Mouse (Mus musculus) right cerebral cortex, postnatal 14 days (tissue): Measurements from ENCODE around the gene Alox5ap.

Experiments
- DNase-seq: peaks from one replicate; pipeline ENCODE4 v3.0.0; 2022

Gene Alox5ap

DNA sequence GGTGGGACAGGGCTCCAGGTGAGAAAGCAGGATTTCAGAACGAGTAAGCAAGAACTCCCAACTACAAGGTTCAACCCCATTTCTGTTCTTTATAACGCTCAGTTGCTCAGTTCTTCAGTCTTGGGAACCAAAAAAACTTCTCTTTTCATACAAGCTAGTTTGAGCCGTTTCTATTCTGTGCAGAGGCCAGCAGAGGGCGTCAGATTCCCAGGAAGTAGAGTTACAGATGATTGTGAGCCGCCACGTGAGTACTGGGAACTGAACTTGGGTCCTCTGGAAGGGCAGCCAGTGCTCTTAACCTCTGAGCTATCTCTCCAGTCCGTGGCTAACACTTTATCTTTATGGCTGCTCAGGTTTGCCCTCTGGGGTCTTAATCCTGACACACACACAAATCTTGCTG lies 3.1 kb upstream of the Alox5ap start:
- no peak for DNase-seq

GRCm38 (mm10) chr5:149261866-149262265 lies 2.7 kb upstream of the Alox5ap start:
- no peak for DNase-seq

- no peak for DNase-seq
Observed at GRCm38 (mm10) chr5:149264878-149265279, 312 bp downstream of the Alox5ap start.

DNA sequence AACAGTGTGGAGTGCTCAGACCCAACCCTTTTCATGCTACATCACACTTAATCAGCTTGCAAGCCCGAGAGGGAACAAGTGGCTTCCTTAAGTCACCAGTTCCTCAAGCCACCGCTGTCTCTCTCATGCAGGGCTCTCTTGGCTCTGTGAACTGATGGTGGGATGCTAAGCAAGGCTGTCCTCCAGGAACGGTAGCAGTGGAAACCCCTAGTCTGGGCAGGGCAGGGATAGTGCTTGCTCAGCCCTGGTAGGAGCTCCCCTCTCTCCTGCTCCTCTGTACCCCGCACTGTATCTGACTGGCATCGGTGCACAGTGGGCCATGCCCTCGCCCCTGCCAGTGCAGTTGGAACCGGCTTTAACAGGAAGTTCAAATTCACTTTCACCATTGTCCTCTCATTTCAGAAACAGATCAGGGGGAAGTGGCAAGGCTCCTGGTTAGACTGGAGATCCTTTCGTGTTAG lies 2.2 kb downstream of the Alox5ap start:
- no peak for DNase-seq

DNA sequence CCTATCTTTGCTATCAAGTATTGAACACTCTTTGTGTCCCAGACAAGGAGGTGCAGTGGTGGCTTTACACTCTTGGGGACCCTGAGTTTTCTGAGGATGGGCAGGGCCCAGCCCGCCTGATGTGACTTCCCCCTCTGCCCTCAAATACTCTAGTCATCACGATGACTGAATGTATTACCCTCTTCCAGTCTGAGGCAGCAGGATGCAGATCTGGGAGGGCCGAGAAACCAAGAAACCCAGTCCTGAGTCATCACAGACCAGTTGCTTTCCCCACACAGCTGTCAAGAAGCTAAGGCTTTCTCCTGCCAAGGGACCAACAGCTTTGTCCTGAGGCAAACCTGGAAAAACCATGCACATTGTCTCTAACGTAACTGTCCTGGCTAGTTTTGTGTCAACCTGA lies 2.9 kb downstream of the Alox5ap start:
- no peak for DNase-seq

DNA sequence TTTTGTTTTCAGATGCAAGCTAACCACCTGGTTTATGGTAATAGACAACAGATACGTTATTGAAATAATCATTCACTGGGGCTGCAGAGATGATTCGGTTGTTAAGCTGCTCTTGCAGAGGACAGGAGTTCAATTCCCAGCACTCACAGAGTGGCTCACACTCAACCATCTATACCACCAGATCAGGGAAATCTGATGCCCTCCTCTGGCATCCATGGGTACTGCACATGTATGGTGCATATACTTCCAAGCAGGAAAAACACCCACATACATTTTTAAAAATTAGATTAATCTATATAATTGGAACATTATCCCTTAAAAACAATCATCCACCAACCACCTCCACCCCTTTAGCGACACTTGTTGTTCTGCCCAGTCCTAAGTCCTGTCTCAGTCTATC lies 6.7 kb downstream of the Alox5ap start:
- no peak for DNase-seq

DNA sequence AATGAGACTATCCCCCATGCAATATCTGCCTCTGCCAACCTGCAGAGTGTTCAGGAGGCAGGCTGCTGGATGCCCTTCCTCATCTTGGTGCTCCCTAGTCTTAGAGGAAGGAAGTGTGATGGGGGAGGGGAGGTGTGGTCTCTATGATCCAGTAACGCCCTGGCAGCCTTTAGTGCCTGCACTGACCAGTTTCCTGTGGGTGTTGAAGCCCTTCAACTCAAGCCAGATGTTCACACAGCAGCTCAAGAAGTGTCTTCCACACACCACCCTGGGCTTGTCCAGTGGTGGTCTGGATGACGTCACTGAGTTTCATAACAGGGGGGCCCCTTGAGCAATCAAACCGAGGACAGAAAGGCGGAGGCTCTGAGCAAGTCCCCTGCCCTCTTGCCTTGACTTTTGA lies 8.0 kb downstream of the Alox5ap start:
- DNase-seq: no peak

DNA sequence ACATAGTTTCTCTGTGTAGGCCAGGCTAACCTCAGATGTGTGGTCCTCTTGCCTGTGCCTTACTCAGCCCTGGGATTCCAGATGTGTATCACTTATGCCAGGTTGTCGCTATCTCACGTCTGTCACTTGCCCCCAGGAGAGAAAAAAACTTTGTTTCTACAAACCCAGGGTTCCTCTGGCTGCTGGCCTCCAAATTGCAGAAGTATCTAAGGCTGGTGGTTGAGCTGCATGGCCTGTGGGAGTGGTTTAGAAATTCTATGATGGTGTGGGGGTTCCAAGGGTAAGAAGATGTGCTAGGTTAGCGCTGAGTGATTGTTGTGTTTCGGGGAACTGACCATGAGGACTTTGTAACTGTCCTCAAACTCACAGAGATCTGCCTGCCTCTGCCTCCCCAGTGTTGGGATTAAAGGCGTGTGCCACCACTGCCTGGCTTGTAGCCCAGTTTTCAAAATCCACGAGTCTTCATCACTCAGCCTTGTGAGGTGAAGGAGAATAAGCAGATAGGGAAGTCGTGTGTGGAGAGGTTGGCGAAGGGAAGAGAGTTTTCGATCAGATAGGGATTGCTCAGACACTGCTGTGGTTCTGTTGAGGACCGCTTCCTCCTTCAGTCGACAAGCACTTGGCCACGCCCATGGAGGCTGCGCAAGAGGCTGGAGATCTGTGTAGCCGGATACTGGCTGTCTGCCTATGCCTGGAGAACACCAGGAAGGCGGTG lies 10.0 kb downstream of the Alox5ap start:
- DNase-seq: no peak

DNA sequence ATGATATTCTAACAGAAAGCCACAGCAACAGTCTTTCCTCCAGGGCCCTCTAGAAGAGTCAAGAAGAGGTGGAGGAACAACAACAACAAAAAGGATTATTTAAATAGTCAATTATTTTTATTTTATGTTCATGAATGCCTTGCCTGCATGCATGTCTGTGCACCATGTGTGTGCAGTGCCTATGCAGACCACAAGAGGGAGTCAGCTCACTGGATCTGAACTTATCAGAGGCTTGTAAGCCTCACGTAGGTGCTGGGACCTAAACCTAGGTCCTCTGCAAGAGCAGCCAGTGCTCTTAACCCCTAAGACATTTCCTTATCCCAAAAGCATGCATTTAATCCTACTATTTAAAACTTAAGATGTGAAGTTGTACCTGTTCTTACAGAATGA lies 10.5 kb downstream of the Alox5ap start:
- DNase-seq: no peak

GRCm38 (mm10) chr5:149277529-149277928 lies 13.0 kb downstream of the Alox5ap start:
- no peak for DNase-seq

- peak; percentile 55 for DNase-seq
Observed at GRCm38 (mm10) chr5:149279273-149279844, 14.8 kb downstream of the Alox5ap start.

DNA sequence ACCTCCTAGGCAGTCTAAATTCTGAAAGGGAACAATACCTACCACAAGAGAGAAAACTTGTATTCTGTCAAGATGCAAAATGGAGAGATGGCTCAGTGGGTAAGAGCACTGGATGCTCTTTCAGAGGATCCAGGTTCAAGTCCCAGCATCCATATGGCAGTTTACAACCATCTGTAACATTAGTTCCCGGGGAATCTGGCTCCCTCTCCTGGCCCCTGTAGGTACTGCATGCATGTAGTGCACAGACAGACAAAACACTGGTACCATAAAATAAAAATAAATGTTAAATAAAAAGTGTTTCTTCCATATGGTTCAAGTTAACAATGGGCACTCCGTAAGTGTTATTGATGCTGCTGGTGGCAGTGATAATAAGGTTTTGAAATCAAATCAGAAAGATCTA lies 18.4 kb downstream of the Alox5ap start:
- no peak for DNase-seq

- no peak for DNase-seq
Observed at GRCm38 (mm10) chr5:149283821-149284220, 19.3 kb downstream of the Alox5ap start.

- no peak for DNase-seq
Observed at GRCm38 (mm10) chr5:149286021-149286420, 21.5 kb downstream of the Alox5ap start.

GRCm38 (mm10) chr5:149287148-149288038 lies 22.8 kb downstream of the Alox5ap start:
- DNase-seq: no peak

DNA sequence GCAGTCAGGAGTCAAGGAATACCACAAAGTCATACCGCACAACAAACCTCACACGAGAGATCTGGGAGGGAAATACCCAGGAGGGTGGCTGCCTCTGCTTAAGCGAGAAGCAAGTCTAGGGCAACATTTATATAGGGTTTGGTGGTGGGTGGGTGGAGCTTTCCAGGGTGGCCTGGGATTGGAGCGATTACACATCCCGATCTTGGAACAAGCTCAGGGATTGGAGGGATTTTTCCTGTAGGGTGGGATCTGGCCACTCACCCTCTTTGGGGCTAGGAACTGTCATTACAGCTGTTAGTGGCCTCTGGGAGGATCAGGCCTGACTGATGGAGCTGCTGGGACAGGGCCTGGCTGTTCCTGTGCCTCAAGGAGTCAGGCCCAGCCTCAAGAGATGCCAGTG lies 26.7 kb downstream of the Alox5ap start:
- no peak for DNase-seq

- no peak for DNase-seq
Observed at GRCm38 (mm10) chr5:149293071-149293470, 28.5 kb downstream of the Alox5ap start.

- DNase-seq: no peak
Observed at GRCm38 (mm10) chr5:149296808-149297207, 32.2 kb downstream of the Alox5ap start.

DNA sequence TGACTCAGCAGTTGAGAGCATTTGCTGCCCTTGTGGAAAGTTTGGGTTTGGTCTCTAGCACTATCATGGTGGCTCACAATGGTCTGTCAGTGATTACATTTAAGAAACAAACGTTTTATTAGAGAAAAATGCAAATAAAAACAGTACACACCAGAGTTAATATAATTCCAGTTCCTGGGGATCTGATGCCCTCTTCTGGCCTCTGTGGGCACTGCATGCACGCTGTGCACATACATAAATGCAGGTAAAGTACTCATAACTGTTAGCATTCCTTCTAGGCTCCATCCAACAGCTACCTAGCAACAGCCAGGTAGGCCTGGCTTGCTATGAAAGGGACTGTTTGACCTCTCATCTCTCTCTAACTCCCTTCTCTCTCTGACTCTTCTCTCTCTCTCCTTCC lies 32.9 kb downstream of the Alox5ap start:
- DNase-seq: no peak

GRCm38 (mm10) chr5:149298234-149298633 lies 33.7 kb downstream of the Alox5ap start:
- no peak for DNase-seq

- peak; percentile 37 for DNase-seq
Observed at GRCm38 (mm10) chr5:149312884-149313652, 48.5 kb downstream of the Alox5ap start.

DNA sequence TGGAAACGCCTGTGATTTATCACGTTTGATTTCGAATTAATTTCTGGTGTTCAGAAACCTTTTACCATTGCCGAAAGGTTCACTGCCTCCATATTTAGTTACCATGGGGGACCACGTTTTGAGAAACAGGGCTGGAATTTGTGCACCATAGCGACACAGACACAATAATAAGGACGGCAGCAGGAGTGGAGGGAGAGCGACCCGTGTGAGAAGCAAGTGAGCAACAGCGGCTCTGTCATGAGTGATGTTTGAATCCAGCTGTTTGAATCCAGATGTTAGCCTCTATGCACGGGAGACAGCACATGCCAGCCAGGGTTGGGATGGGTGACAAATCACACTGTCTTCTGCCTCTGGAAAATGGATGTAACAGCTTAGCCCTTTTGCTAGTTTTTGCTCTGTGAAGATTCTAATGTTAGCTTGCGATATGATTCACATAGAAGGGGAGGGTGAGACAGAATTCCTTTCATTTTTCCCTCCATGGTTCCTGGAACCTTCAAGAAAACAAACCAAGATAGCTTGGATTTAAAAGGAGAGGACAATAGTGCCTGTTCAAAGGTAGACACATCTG lies 50.0 kb downstream of the Alox5ap start:
- DNase-seq: no peak

- DNase-seq: no peak
Observed at GRCm38 (mm10) chr5:149316926-149317325, 52.4 kb downstream of the Alox5ap start.
